Mouse (Mus musculus) embryonic fibroblast, embryonic 13.5 days (primary cell): ENCODE measurements at regions not wholly inside any gene's neighbourhood (a gene's known extent, or its start where the extent isn't known, plus 50 kb on each side); places are given as distances from the start of the nearest gene placed in this dataset.

Experiments
- CTCF ChIP-seq: IDR thresholded peaks from 2 replicates; pipeline ENCODE4 v1.5.1; 2011; ENCODE audit warnings: mild to moderate bottlenecking, control low read depth, low read length, moderate library complexity, borderline replicate concordance; ENCODE audit not compliant: insufficient read depth
- POLR2A ChIP-seq: IDR thresholded peaks from 2 replicates; pipeline ENCODE4 v1.6.1; 2011; ENCODE audit warnings: low read depth, mild to moderate bottlenecking, control low read depth, low read length, moderate library complexity

DNA sequence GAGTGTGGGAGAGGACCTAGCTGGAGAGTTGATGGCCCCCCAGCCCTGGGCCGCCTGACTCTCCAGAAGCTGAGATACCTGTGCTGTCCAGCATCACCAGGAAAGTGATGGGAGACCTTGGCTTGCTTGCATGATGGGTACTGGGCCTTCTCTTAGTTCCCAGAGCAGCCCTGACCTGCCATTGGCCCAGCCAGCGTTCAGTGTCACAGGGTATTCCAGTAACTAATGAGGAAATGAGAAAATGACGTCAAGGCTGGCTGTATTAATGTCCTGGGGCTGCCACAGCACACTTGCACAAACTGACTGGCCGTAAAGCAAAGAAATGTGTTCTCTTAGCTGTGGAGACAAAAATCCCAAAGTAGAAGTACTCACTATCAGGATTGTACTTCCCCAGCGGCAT lies 307.5 kb downstream of the Tbc1d1 start:
- TF ChIP-seq CTCF (no peak), POLR2A (no peak)
